Mouse (Mus musculus): ENCODE measurements around the gene Sgo2a. TPM values are rescaled to one million over a fixed set of nuclear protein-coding genes. Genes with fewer than 3 reads are reported as not detected.
"Not testable (repeated sequence)": the region's sequence is repeated elsewhere in the genome, so short reads cannot be mapped to it uniquely, and the experiment has no call there.

Gene Sgo2a
- total RNA-seq, 2 experiments from 2014 or later, result 38.6 to 51.0 TPM

DNA sequence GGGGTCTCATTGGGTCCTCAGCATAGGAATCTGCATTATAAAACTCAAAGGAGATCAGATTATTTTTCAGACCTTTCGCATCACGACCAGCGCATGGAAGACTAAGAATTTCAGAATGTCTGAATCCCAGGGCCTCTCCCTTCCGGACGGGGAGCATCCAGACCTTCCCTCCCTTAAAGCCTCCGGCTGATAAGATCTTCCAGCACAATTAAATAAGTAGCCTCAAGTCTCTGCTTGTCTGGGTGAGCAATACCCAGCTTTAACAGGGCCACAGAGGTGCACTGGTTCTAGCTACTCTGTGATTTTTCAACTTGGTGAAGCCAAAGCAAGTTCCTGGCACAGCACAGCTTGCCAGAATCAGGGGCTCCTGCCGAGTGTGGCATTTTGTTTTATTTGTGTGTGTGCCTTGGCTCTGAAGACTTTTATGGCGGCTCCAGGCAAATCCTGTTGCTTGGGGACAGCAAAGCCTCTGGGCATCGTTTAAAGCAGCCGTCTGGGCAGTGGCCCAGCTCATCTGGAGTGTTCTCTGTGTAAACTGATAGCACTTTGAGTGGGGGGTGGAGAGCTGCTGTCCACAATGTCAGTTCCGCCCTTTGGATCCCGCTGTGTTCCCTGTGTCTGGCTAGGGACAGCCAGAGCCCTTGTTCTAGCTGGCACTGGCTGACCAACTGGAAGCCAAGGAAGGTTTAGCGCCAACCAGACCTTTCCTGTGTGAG, 34.5 kb downstream of the Sgo2a start:
- ATAC-seq (replicated peaks; ENCODE audit: poor library complexity), result no peak

DNA sequence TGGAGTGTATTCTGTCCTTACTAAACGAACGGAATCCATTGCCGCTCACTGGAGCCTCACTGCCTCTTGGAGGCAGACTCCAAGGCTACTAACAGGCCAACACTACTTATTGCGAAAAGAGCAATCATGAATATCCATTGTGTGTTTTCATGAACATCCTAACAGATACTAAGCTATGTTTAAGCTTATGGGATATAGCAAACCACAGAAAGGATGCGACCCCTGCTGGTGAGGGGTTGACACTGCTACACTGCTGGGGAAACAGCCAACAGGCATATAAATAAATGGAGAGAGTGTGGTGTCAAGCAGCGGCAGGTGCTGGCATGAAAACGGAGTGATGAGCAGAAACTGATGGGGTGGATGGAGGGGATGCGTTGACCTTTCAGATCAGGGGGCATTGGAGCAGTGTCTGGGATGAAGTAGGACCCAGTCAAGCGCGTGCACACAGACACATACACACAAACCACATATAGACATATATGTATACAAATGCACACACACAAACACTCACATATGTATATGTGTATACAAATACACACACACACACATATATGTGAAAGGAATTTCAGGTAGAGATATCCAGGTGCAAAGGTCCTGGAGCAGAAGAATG, 35.5 kb downstream of the Sgo2a start:
- ATAC-seq (replicated peaks; ENCODE audit: poor library complexity), result peak; percentile 75

DNA sequence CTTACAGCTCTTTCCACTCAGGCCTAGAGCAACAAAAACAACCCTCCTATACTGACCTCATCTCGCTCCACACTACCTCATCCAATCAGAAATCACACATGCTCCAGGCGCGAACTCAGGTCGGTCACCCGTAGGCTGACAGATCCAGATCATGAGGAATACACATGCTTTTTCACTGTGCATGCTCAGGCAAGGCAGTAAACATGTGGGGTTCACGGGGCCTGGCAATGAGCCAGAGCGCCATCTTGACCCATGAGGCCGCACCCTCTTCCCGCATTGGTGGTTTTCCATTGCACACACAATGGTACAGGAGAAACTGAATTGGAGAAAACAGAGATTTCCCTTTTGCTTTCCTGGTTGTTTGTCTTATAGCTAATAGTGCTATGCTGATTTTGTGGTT, 41.5 kb downstream of the Sgo2a start:
- not testable (repeated sequence) for ATAC-seq (replicated peaks; ENCODE audit: poor library complexity)

DNA sequence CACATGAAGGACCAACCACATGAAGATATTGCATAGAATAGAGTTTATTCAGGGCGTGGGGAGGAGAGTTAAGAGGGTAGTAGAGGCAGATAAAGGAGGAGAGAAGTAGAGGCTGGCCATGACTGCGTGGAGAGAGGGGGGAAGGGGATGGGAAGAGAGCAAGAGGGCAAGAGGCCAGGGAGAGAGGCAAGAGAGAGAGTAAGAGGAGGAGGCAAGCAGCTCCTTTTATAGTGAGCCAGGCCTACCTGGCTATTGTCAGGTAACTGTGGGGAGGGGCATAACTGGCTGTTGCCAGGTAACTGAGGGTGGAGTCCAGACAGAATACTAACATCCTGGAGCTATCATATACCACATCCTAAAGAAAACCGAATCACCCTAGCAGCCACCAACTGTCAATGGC, 49.3 kb downstream of the Sgo2a start:
- no peak for ATAC-seq (replicated peaks; ENCODE audit: poor library complexity)

DNA sequence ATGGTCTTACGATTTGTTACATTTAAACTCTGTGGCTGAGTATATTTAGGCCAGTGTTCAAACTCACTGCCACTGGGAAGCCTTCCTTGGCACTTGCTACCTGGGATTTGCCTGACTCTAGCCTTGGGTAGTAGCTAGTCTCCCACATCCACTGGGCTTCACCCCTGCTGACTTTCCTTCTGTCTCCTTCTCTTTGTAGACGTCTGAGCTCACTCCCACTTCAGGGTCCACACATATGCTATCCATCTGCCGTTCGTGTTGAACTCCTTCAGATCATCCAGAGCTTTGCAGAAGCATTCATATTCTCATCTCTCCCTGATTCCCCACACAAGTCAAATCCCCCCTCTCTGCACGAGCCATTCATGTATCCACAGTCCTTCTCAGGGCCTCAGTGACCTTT, 49.8 kb downstream of the Sgo2a start:
- no peak for ATAC-seq (replicated peaks; ENCODE audit: poor library complexity)

DNA sequence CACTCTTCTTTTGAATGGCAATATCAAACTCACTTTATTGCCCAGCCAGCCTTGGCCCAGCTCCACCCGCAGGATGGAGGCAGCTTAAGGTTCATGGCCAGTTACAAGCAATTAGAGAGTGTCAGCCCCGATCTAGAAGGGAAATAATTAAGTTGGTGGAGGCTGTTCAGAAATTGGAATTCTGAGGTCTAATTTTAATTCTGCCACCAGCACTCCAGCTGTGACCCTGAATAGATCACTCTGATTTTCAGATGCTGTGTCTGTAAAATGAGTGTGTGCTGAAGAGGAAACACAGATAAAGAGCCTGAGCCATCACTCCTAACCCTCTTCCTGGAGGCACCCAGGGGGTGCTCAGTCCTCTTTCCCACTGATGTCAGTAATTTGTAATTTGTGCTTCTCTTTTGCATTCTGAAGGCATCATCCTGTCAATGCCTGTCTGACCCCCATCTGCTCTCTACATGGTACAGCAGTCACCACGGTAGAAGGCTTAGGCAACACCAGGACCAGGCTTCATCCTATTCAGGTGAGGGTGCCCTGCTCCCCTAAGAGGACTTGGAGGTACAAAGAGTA, 51.0 kb downstream of the Sgo2a start:
- ATAC-seq (replicated peaks; ENCODE audit: poor library complexity), result no peak

DNA sequence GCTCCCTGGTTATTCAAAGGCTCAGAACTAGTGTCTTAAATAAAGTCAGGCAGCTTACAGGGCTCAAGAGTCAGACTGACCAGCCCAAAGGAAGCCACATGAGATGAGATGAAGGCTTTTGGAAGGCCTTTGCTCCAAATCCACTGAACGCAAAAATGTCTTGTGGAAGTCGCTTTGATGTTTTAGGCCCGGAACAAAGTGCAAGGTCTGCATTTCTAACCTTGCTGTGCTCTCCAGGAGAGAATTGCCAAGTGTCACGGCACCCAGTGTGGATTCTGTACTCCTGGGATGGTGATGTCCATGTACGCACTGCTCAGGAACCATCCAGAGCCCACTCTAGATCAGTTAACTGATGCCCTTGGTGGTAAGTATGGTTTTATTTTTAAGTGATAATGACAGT, 53.4 kb downstream of the Sgo2a start:
- ATAC-seq (replicated peaks; ENCODE audit: poor library complexity), result no peak

DNA sequence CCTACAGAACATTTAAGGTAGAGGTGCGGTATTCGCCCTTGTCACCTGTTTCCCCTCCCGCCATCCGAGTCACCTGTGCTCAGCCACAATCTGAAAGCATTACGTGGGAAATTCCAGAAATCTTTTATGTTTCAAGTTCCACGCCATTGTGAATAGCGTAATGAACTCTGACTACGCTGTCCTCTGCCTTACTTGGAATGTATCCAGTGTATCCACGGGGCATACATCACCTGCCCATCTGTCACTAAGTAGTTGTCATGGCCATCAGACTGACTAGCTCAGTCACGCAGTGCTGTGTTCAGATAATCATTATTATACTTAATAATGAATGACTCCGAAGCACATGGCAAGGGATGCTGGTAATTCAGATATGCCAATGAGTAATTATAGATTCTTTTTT, 59.8 kb downstream of the Sgo2a start:
- ATAC-seq (replicated peaks; ENCODE audit: poor library complexity), result no peak

DNA sequence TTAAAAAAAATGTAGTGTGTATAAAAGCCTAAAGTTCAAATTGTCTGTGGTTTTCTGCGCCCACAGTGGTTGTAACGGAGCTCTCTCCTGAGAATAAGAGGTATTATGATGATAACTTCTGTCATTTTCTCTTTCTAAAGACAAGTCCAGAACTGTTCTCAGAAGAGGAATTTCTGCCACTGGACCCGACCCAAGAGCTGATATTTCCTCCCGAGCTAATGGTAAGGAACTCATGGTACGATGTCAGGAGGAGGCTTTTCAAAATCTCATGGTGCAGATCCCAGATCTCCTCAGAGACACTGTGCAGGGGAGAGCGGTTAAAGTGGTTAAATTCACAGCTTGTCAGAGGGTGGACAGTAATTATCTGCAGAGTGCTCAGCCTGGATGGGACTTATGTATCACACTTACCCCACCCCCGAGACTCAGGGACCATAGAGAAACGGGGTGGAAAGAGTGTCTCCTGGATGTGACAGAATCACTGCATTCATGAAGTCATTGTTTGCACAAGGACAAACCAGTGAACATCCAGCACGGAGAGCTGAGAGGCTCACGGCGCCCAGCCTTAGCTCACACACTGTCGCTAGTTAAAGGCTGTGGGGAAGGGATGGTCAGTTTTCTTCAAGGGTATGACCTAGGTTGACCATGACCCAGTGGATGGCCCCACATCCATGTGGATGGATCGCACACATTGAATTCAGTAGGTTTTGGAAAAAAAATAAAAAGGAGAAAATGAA, 60.5 kb downstream of the Sgo2a start:
- ATAC-seq (replicated peaks; ENCODE audit: poor library complexity), result no peak

DNA sequence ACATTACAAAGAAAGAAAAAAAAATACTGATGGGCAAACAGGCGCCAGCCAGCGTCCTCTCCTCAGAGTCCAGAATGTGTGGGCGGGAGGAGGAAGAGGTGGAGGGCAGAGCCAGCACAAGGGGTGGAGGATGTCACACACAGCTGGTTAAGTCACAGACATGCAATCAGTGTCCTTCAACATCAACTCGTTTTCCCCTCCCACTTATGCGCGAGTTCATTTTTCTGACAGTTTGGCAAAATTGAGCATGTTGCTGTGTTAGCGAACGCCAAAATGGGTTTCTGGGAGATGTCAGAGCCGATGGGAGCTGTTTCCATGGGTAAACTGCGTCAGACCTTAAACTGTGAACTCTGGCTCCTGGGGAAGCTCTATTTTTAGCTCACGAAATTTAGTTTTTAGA, 61.2 kb downstream of the Sgo2a start:
- ATAC-seq (replicated peaks; ENCODE audit: poor library complexity), result no peak

DNA sequence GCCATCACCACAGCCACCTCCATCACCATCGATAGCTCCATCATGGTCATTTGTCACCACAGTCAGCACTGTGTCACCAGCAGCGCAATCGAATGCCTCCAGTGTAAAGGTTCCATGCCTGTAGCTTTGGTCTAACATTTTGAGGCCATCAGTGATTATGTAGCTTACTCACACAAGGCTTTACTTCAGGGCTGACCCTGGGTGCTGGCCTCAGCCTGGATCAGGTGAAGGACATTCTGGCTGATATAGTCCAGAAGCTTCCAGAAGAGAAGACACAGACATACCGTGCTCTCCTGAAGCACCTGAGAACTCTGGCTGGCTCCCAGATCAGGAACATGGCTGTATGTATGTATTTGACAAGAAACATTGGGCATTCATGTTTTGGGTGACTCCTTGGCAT, 63.1 kb downstream of the Sgo2a start:
- no peak for ATAC-seq (replicated peaks; ENCODE audit: poor library complexity)

DNA sequence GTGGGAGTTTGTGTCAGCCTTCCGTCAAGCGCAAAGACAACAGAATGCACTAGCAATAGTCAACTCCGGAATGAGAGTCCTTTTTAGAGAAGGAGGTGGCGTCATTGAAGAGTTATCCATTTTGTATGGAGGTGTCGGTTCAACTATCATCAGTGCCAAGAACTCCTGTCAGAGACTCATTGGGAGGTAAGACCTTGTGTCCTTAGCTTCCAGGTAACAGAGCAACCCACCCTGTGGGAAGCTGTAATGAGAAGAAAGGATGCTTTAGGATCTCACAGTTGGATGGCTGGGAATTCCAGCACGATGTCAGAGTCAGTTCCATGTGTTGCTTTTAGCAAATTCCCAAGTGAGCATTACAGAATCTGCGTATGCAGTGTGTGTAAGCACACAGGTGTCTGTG, 66.4 kb downstream of the Sgo2a start:
- ATAC-seq (replicated peaks; ENCODE audit: poor library complexity), result no peak

DNA sequence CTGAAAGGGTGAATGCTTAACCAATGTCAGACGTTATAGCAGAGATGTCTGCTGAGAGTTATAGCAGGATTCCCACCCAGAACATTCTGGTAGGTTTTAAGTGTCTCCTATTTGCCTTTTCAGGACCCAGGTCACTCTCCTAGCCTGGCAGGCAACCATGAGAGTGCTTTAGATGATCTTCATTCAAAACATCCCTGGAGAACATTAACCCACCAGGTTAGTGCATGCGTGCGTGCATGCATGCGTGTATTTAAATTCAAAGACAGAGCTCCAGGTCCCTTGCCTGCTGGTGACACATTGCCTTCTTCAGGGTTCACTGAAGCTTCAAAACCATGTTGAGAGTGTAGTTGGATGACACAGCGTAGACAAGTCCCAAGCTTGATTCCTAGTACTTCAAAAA, 69.4 kb downstream of the Sgo2a start:
- ATAC-seq (replicated peaks; ENCODE audit: poor library complexity), result no peak

DNA sequence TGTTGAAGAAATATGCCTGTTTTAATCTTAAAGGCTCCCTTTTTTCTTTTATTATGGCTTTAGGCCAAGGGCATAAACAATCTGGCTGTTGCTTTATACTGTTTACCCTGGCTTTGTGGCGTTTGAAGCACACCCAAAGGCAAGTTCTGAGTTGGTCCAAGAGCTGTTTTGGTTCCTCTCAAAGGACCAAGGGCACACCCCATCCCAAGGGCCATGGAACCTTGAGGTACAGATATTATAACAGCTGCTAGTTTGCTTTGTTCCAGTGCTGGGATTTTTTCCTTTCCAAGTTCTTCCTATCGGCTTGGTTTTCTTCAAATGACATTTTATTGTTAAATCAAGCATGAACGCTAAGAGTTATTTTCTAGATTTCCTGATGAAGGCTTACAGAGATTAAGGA, 69.8 kb downstream of the Sgo2a start:
- ATAC-seq (replicated peaks; ENCODE audit: poor library complexity), result no peak

DNA sequence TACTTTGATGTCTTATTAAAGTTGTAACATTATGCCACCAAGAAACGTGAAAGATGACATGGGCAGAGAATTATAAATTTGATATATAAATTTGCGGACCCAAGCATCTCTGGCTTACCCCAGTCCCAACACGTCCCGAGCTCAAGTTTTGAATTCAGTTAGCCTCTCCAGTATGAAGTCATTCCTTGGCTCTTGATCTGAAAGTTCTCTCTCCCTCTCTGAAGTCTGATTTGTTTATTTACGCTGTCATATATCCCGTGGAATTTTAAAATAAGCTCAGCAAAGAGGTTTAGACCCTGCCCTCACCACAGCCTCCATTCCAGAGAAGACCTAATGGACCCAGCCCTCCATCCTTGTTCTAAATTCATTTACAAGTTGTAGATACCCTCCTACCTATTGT, 73.4 kb downstream of the Sgo2a start:
- ATAC-seq (replicated peaks; ENCODE audit: poor library complexity), result no peak

DNA sequence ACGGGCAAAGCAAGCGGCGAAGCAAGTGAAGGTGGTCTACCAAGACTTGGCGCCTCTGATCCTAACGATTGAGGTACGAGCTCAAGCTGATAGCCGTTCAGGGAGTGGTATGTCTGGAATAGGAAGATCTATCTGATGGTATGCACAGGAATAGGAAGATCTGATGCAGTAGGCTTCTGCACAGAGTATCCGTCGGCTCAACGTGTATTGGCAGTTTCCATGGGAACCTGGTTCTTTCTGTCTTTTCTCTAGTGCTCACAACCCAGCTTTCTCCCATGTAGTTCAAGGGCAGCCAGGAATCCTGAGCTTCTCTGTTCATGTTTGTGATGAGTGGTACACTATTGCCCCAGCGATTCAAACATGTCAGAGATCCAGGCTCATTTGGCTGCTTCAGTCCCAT, 74.3 kb downstream of the Sgo2a start:
- no peak for ATAC-seq (replicated peaks; ENCODE audit: poor library complexity)

DNA sequence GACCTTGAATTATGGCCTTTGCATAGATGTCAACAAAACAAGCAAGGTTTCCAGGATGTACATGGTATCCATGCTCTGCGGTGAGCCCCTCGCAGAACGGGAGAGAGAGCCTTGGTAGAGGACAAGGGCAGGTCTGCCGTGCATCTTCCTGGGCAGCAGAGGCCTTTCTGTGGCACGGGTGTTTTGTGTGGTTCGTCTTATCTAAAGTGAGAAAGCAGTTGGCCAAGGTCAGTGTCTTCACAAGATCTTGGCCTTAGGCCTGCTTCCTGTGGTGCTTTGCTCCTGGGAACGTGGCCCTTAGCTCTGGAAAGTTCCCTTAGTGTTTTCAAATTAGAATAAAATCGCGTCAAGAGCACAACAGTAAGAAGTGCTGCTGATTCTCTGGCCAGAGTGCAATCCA, 75.2 kb downstream of the Sgo2a start:
- no peak for ATAC-seq (replicated peaks; ENCODE audit: poor library complexity)

DNA sequence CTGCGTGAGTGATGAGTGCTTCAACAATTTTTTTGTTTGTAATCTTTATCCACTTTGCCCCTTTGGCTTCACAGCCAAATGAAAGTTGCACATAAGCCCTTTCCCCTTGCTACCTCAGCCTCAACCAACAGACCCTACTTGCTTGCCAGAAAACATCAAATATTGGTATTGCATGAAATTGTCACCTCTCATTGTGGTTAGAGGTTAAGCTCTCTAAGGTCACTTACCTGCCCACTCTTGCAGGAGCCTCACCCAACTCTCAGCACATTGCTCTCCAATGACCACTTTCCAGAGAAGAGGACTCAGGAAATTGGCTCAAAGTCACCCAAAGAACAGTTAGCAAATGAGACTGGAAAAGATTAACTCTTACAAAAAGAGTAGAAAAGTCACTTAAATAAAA, 75.7 kb downstream of the Sgo2a start:
- no peak for ATAC-seq (replicated peaks; ENCODE audit: poor library complexity)

DNA sequence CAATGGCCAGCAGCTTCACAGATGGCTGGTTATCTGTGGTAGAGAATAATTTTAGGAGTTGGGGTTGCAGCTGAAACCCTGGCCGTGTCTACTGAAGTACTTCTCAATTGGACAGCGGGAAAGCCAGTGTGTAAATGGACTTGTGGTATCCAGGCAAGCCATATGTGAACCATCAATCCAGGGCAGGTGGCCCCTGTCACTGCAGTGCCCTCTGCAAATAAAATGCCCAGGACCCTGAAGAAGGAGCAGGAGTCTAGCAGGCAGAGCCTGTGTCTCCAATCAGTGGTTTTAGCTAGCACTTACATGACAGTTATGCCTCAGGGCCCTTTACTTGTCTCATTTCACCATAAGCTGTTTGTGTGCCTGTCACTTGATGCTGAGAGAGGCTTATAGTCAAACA, 76.6 kb downstream of the Sgo2a start:
- no peak for ATAC-seq (replicated peaks; ENCODE audit: poor library complexity)

DNA sequence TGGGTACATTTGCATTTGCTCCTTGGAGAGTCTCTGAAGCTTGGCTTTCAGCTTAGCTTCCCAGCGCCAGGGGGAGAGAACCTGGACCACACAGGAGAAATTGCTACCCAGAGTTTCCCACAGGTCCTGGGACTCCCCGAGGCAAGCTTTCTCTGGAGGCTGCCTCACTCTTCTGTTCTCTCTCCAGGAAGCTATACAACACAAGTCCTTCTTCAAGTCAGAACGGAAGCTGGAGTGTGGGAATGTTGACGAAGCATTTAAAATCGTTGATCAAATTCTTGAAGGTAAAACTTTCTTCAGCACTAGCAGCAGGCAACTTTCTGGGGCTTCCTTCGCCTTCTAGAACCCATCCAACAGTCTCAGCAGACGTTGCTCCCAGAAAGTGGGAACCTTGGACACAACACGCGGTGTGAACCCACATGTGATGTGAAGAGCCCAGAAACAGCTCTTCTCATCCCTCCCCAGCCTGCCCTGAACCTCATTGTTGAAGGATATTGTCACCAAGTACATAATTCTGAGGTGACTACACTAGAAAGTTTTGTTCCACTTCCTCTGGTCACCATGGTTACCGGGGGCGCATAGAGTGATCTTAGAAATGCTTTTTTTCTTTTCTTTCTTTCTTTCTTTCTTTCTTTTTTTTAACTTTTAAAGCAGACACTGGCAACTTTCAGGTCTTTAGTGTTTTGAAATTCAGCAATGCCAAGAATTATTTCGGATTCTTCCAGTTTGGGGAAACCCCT, 77.4 kb downstream of the Sgo2a start:
- no peak for ATAC-seq (replicated peaks; ENCODE audit: poor library complexity)

DNA sequence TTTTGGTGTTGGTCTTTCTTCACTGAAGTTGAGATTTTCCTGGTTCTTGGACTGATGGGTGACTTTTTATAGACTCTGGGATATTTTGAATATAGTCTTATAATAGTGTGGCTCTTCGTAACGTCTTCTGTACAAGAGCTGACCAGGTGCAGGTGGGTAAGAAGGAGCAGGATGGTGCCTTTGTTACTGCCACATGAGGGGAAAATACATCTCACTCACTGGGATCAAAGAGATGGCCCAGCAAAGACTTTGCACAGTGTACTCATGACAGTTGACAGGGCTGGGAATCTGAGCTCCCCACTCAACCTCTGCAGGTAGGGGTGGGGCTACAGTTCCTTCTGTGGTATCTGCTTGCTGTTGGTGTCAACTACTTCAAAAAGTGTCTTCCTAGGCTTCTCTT, 78.5 kb downstream of the Sgo2a start:
- ATAC-seq (replicated peaks; ENCODE audit: poor library complexity), result no peak

All from megakaryocyte progenitor cell, adult 5-6 weeks (primary cell).